Mouse (Mus musculus): Measurements from ENCODE around the gene Cxcl17. TPM values are rescaled to one million over a fixed set of nuclear protein-coding genes. Genes with fewer than 3 reads are reported as not detected.

The Cxcl17 gene
- total and polyA plus RNA-seq, 2 experiments from 2014 or later = 0.57 TPM; not detected in 1

GRCm38 (mm10) chr7:25439978-25440815, 27.5 kb upstream of the Cxcl17 start:
- ATAC-seq (ENCODE audit: low FRiP score) (no peak), DNase-seq (ENCODE audit: low spot score) (no peak)
- WGBS = 91% methylated on average over 9 of the region's 9 CpGs

GRCm38 (mm10) chr7:25439124-25439822, 26.6 kb upstream of the Cxcl17 start:
- H3K4me1 ChIP-seq (ENCODE audit: insufficient read depth, low read length) = no peaks in the 10 kb centered on the region
- TF ChIP-seq CTCF (IDR thresholded peaks at IDR 0.05) = no peak
- no peaks in the 10 kb centered on the region for H3K36me3 ChIP-seq (ENCODE audit: insufficient read depth, low read length)
- H3K27ac ChIP-seq (ENCODE audit: low read depth, low read length) = no peak overlapping the region
- no peak overlapping the region for H3K4me2 ChIP-seq (ENCODE audit: low read depth, low read length, poor library complexity, severe bottlenecking)
- no peaks in the 10 kb centered on the region for H3K27me3 ChIP-seq (ENCODE audit: insufficient read depth, low read length)
- no peak overlapping the region for H3K9ac ChIP-seq (replicated peaks; ENCODE audit: low read length, poor library complexity, severe bottlenecking)
- DNase-seq (ENCODE audit: low spot score) (no peak), ATAC-seq (ENCODE audit: low FRiP score) (no peak)
- H3K4me3 ChIP-seq (ENCODE audit: low read depth, low read length) = no peak overlapping the region
- H3K9me3 ChIP-seq (ENCODE audit: low read length) = no peaks in the 10 kb centered on the region
- WGBS = 81% methylated on average over 8 of the region's 8 CpGs

More at GRCm38 (mm10) chr7:25439978-25440815, 27.5 kb upstream of the Cxcl17 start:
- H3K36me3 ChIP-seq (ENCODE audit: insufficient read depth, low read length) = no peaks in the 10 kb centered on the region
- no peak for TF ChIP-seq CTCF (IDR thresholded peaks at IDR 0.05)
- no peak overlapping the region for H3K4me3 ChIP-seq (ENCODE audit: low read depth, low read length)
- no peaks in the 10 kb centered on the region for H3K27me3 ChIP-seq (ENCODE audit: insufficient read depth, low read length)
- H3K9ac ChIP-seq (replicated peaks; ENCODE audit: low read length, poor library complexity, severe bottlenecking) = no peak overlapping the region
- no peaks in the 10 kb centered on the region for H3K9me3 ChIP-seq (ENCODE audit: low read length)
- no peak overlapping the region for H3K4me2 ChIP-seq (ENCODE audit: low read depth, low read length, poor library complexity, severe bottlenecking)
- no peaks in the 10 kb centered on the region for H3K4me1 ChIP-seq (ENCODE audit: insufficient read depth, low read length)
- no peak overlapping the region for H3K27ac ChIP-seq (ENCODE audit: low read depth, low read length)

- ATAC-seq (ENCODE audit: low FRiP score) (no peak), DNase-seq (ENCODE audit: low spot score) (no peak)
- no peaks in the 10 kb centered on the region for H3K4me1 ChIP-seq (ENCODE audit: insufficient read depth, low read length)
- no peak overlapping the region for H3K9ac ChIP-seq (replicated peaks; ENCODE audit: low read length, poor library complexity, severe bottlenecking)
- no peaks in the 10 kb centered on the region for H3K9me3 ChIP-seq (ENCODE audit: low read length)
- no peak overlapping the region for H3K27ac ChIP-seq (ENCODE audit: low read depth, low read length)
- no peaks in the 10 kb centered on the region for H3K27me3 ChIP-seq (ENCODE audit: insufficient read depth, low read length)
- 90% methylated on average over 2 of the region's 2 CpGs for WGBS
- no peak overlapping the region for H3K4me3 ChIP-seq (ENCODE audit: low read depth, low read length)
- TF ChIP-seq CTCF (IDR thresholded peaks at IDR 0.05) = no peak
- H3K36me3 ChIP-seq (ENCODE audit: insufficient read depth, low read length) = no peaks in the 10 kb centered on the region
- H3K4me2 ChIP-seq (ENCODE audit: low read depth, low read length, poor library complexity, severe bottlenecking) = no peak overlapping the region
Measured at GRCm38 (mm10) chr7:25436704-25437103, 24.0 kb upstream of the Cxcl17 start.

- no peak for TF ChIP-seq CTCF (IDR thresholded peaks at IDR 0.05)
- 88% methylated on average over 6 of the region's 6 CpGs for WGBS
- H3K9me3 ChIP-seq (ENCODE audit: low read length) = no peaks in the 10 kb centered on the region
- no peaks in the 10 kb centered on the region for H3K36me3 ChIP-seq (ENCODE audit: insufficient read depth, low read length)
- ATAC-seq (ENCODE audit: low FRiP score) (no peak), DNase-seq (ENCODE audit: low spot score) (no peak)
- no peaks in the 10 kb centered on the region for H3K27me3 ChIP-seq (ENCODE audit: insufficient read depth, low read length)
- no peak overlapping the region for H3K9ac ChIP-seq (replicated peaks; ENCODE audit: low read length, poor library complexity, severe bottlenecking)
- H3K27ac ChIP-seq (ENCODE audit: low read depth, low read length) = no peak overlapping the region
- no peaks in the 10 kb centered on the region for H3K4me1 ChIP-seq (ENCODE audit: insufficient read depth, low read length)
- H3K4me2 ChIP-seq (ENCODE audit: low read depth, low read length, poor library complexity, severe bottlenecking) = no peak overlapping the region
- H3K4me3 ChIP-seq (ENCODE audit: low read depth, low read length) = no peak overlapping the region
Measured at GRCm38 (mm10) chr7:25436226-25436625, 23.5 kb upstream of the Cxcl17 start.

- 77% methylated on average over 2 of the region's 2 CpGs for WGBS
- Histone ChIP-seq H3K4me3 (ENCODE audit: low read depth, low read length) (no peak overlapping the region), H3K27ac (ENCODE audit: low read depth, low read length) (no peak overlapping the region), H3K9ac (replicated peaks; ENCODE audit: low read length, poor library complexity, severe bottlenecking) (no peak overlapping the region), H3K4me2 (ENCODE audit: low read depth, low read length, poor library complexity, severe bottlenecking) (no peak overlapping the region), H3K9me3 (ENCODE audit: low read length) (no peaks in the 10 kb centered on the region), H3K36me3 (ENCODE audit: insufficient read depth, low read length) (no peaks in the 10 kb centered on the region), H3K4me1 (ENCODE audit: insufficient read depth, low read length) (no peaks in the 10 kb centered on the region), H3K27me3 (ENCODE audit: insufficient read depth, low read length) (no peaks in the 10 kb centered on the region)
- no peak for ATAC-seq (ENCODE audit: low FRiP score)
- no peak for TF ChIP-seq CTCF (IDR thresholded peaks at IDR 0.05)
- DNase-seq (ENCODE audit: low spot score) = no peak
Measured at GRCm38 (mm10) chr7:25435546-25435851, 22.8 kb upstream of the Cxcl17 start.

Data from midbrain, postnatal 0 days (tissue).